Mouse (Mus musculus) naive thymus-derived CD4-positive, alpha-beta T cell, adult 2 months (primary cell): ENCODE measurements around the gene Msh5.

Experiments used
- DNase-seq: peaks from one replicate; pipeline ENCODE4 v3.0.0-alpha.2; 2011; ENCODE audit warnings: low read depth

Gene Msh5

GRCm38 (mm10) chr17:35046681-35047455 is at the start of gene Msh5:
TSS of gene Msh5 (minus strand) at chr17:35046745.
- DNase-seq, result peak; percentile 98

GRCm38 (mm10) chr17:35094475-35095365 is 48.2 kb upstream of the Msh5 start:
- no peak for DNase-seq

GRCm38 (mm10) chr17:35092403-35093198 is 46.1 kb upstream of the Msh5 start:
- DNase-seq, result no peak

- DNase-seq, result peak; percentile 30
Measured at GRCm38 (mm10) chr17:35090166-35090932, 43.8 kb upstream of the Msh5 start.

GRCm38 (mm10) chr17:35088825-35089644 is 42.5 kb upstream of the Msh5 start, which contains the start of gene Abhd16a:
TSS of gene Abhd16a (plus strand) at chr17:35089263.
- DNase-seq, result peak; percentile 97

GRCm38 (mm10) chr17:35088151-35088550 is 41.6 kb upstream of the Msh5 start:
- peak; percentile 35 for DNase-seq

- no peak for DNase-seq
Measured at GRCm38 (mm10) chr17:35085208-35085865, 38.8 kb upstream of the Msh5 start, which contains the start of gene Ly6g6f. TSS of gene Ly6g6f (minus strand) at chr17:35085610.

- DNase-seq, result no peak
Measured at GRCm38 (mm10) chr17:35083929-35084497, 37.5 kb upstream of the Msh5 start.

- DNase-seq, result no peak
Measured at GRCm38 (mm10) chr17:35082841-35083576, 36.5 kb upstream of the Msh5 start.

GRCm38 (mm10) chr17:35080710-35081109 is 34.2 kb upstream of the Msh5 start:
- DNase-seq, result no peak

GRCm38 (mm10) chr17:35080248-35080647 is 33.7 kb upstream of the Msh5 start:
- DNase-seq, result no peak

- DNase-seq, result no peak
Measured at GRCm38 (mm10) chr17:35079778-35080177, 33.2 kb upstream of the Msh5 start.

GRCm38 (mm10) chr17:35077786-35078233 is 31.3 kb upstream of the Msh5 start, which contains the start of gene Ly6g6d:
TSS of gene Ly6g6d (minus strand) at chr17:35078065.
- no peak for DNase-seq

GRCm38 (mm10) chr17:35077285-35077684 is 30.7 kb upstream of the Msh5 start:
- DNase-seq, result no peak

- DNase-seq, result no peak
Measured at GRCm38 (mm10) chr17:35076507-35077176, 30.1 kb upstream of the Msh5 start, which contains the start of gene Ly6g6e. TSS of gene Ly6g6e (plus strand) at chr17:35076902.

- no peak for DNase-seq
Measured at GRCm38 (mm10) chr17:35074097-35074496, 27.6 kb upstream of the Msh5 start.

- DNase-seq, result no peak
Measured at GRCm38 (mm10) chr17:35071454-35071853, 24.9 kb upstream of the Msh5 start.
